Mouse (Mus musculus): ENCODE measurements around the gene Tbc1d5.

DNA sequence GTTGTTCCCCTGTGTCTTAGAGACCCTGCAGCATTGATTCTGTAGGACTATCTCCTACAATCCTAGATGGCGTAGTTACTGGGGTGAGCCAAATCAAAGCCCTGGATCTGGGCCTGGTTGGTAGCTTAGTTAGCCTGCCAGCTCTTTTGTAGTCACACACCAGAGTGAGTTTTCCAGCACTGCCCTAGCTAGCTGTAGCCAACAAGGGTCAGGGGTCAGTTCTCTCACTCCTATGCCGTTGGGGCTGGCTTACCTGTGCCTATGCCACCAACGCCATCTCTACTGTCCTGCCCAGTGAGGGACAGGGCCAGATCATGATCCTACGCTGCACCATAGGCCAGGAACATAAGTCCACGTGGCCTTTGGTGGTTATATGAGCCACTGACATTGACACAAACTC lies 461.6 kb downstream of the Tbc1d5 start:
- TF ChIP-seq TAL1 (IDR thresholded peaks at IDR 0.05; ENCODE audit: low read length) (no peak), GATA1 (IDR thresholded peaks at IDR 0.05; ENCODE audit: low read length) (no peak)

Data from erythroblast, embryonic 14.5 days (primary cell).